Comparison of ENCODE assay signal across 9 mouse cellular contexts in the genomic region with DNA sequence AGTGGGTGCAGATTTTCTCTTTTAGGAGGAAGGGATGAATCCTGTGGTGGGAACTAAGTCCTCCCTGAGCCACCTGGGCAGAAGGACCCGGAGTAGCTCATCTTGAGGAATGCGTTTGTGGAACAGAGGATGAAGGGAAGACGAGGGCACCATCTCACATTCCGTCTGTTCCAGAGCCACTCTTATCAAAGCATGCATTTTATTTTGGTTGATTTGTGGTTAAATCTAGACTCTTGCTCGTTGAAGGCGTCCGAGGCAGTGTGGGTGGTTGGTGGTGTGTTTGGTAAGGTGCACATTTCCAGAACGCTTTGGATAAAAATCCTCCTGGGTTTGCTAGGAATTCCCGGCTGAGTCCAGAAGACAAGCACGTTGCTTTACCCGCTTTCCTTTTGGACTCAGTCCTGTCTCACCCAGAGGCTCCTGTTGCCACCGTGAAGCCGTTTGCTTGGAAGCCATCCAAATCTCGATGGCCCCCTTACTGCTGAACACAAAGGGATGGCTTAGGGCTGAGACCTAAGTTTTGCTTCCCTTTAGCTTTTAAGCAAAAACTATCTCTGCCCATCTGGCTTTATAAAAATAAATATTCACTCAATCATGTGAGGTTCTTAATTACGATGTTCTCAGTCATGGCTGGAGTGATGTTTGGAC. TPM values are rescaled to one million over a fixed set of nuclear protein-coding genes. Genes with fewer than 3 reads are reported as not detected.
A peak's percentile ranks its signal among the peaks of the same experiment; 100 is the strongest.
DNase-seq lines count a peak whose midpoint lies in the region; ATAC-seq and TF ChIP-seq lines count a peak whose summit lies in the region.
"Had no signal": no experiment of that assay in that cellular context is flagged by ENCODE, and none has a peak within 500 bp of the region (broad histone marks: within the 10 kb centered on the region; RNA-seq: fewer than 3 reads in every experiment).

No protein-coding gene starts in this region.

- 0 out of 2 replicates have a peak overlapping the region, but pooled peaks have one; percentile 85 for H3K4me3 ChIP-seq in intestine, embryonic 14.5 days (ENCODE audit: low read depth, low read length)
- no peak overlapping the region for H3K4me3 ChIP-seq in intestine, postnatal 0 days (ENCODE audit: low read depth, low read length)
- H3K4me3 ChIP-seq in cortical plate, adult 2 months (ENCODE audit: insufficient read depth, low read length), result peak overlapping the region; percentile 94
- peak overlapping the region; percentile 93; the same call in 1 of the 2 replicates for H3K4me3 ChIP-seq in forebrain, embryonic 10.5 days
- H3K4me3 ChIP-seq in limb, embryonic 13.5 days, result peak overlapping the region; percentile 91
- H3K4me3 ChIP-seq: erythroblast, embryonic 14.5 days had no signal

- peak; percentile 28; the same call in 1 of the 2 replicates for TF ChIP-seq POLR2A in cortical plate, adult 2 months (IDR thresholded peaks at IDR 0.05; ENCODE audit: extremely low read depth, insufficient read depth, low read length)

- peaks cover 24% of the 10 kb centered on the region for H3K4me1 ChIP-seq in intestine, embryonic 14.5 days (replicated peaks; ENCODE audit: control insufficient read depth, insufficient read depth, low read length)
- H3K4me1 ChIP-seq in intestine, postnatal 0 days (replicated peaks; ENCODE audit: control insufficient read depth, insufficient read depth, low read length), result no peaks in the 10 kb centered on the region
- H3K4me1 ChIP-seq in cortical plate, adult 2 months (ENCODE audit: control insufficient read depth, insufficient read depth, low read length), result peaks cover 4% of the 10 kb centered on the region
- peaks cover 50% of the 10 kb centered on the region for H3K4me1 ChIP-seq in forebrain, embryonic 10.5 days
- peaks cover 46% of the 10 kb centered on the region for H3K4me1 ChIP-seq in limb, embryonic 13.5 days

- peaks cover 15% of the 10 kb centered on the region for H3K36me3 ChIP-seq in intestine, embryonic 14.5 days (ENCODE audit: control insufficient read depth, insufficient read depth, low read length)
- H3K36me3 ChIP-seq in intestine, postnatal 0 days (ENCODE audit: control insufficient read depth, insufficient read depth), result no peaks in the 10 kb centered on the region
- H3K36me3 ChIP-seq in forebrain, embryonic 10.5 days (replicated peaks), result peaks cover 55% of the 10 kb centered on the region
- H3K36me3 ChIP-seq in limb, embryonic 13.5 days, result peaks cover 46% of the 10 kb centered on the region

- no peak overlapping the region for H3K9ac ChIP-seq in intestine, embryonic 14.5 days (ENCODE audit: low read length)
- no peak overlapping the region for H3K9ac ChIP-seq in intestine, postnatal 0 days (ENCODE audit: low read depth, low read length)
- H3K9ac ChIP-seq in limb, embryonic 13.5 days, result peak overlapping the region; percentile 65

- H3K27me3 ChIP-seq in intestine, embryonic 14.5 days (replicated peaks; ENCODE audit: control insufficient read depth, insufficient read depth, low read length), result no peaks in the 10 kb centered on the region
- no peaks in the 10 kb centered on the region for H3K27me3 ChIP-seq in intestine, postnatal 0 days (replicated peaks; ENCODE audit: control insufficient read depth, insufficient read depth, low read length)
- peaks cover 9% of the 10 kb centered on the region for H3K27me3 ChIP-seq in forebrain, embryonic 10.5 days (ENCODE audit: poor library complexity, severe bottlenecking)
- peaks cover 3% of the 10 kb centered on the region for H3K27me3 ChIP-seq in limb, embryonic 13.5 days

- H3K27ac ChIP-seq in intestine, embryonic 14.5 days (ENCODE audit: low read depth), result peak overlapping the region; percentile 11; the same call in 1 of the 2 replicates
- no peak overlapping the region for H3K27ac ChIP-seq in intestine, postnatal 0 days (ENCODE audit: low read depth, low read length)
- no peak overlapping the region for H3K27ac ChIP-seq in cortical plate, adult 2 months (ENCODE audit: insufficient read depth, low read length)
- H3K27ac ChIP-seq in forebrain, embryonic 10.5 days, result peak overlapping the region; percentile 36
- no peak overlapping the region for H3K27ac ChIP-seq in limb, embryonic 13.5 days

- H3K4me2 ChIP-seq in intestine, embryonic 14.5 days (ENCODE audit: low read length), result peak overlapping the region; percentile 67
- H3K4me2 ChIP-seq in intestine, postnatal 0 days (replicated peaks; ENCODE audit: low read depth), result no peak overlapping the region
- peak overlapping the region; percentile 93 for H3K4me2 ChIP-seq in limb, embryonic 13.5 days (replicated peaks)

- no peak for TF ChIP-seq CTCF in intestine, postnatal 0 days (IDR thresholded peaks at IDR 0.05; ENCODE audit: low read depth)
- TF ChIP-seq CTCF in cortical plate, adult 2 months (IDR thresholded peaks at IDR 0.05; ENCODE audit: extremely low read depth, insufficient read depth, low read length), result no peak

- no peaks in the 10 kb centered on the region for H3K9me3 ChIP-seq in intestine, embryonic 14.5 days (ENCODE audit: control insufficient read depth, low read length)
- H3K9me3 ChIP-seq in intestine, postnatal 0 days (ENCODE audit: control insufficient read depth), result no peaks in the 10 kb centered on the region
- H3K9me3 ChIP-seq in forebrain, embryonic 10.5 days, result peaks cover 14% of the 10 kb centered on the region
- peaks cover 7% of the 10 kb centered on the region; the same call in 1 of the 2 replicates for H3K9me3 ChIP-seq in limb, embryonic 13.5 days

- ATAC-seq in intestine, embryonic 14.5 days (replicated peaks; ENCODE audit: low FRiP score, low TSS enrichment, low read depth), result no peak
- no peak for ATAC-seq in intestine, postnatal 0 days
- ATAC-seq in limb, embryonic 13.5 days (ENCODE audit: low FRiP score, low read depth), result no peak

- DNase-seq in intestine, embryonic 14.5 days (ENCODE audit: low spot score), result no peak
- DNase-seq in forebrain, embryonic 10.5 days (ENCODE audit: extremely low spot score, low spot score), result no peak
- DNase-seq in adrenal gland, adult 18-20 months (ENCODE audit: low spot score in 2 of 2), result no peak
- DNase-seq in gastrocnemius, adult 18-20 months (ENCODE audit: low spot score), result no peak
- no peak for DNase-seq in thymus, adult 18-20 months

- WGBS in intestine, embryonic 14.5 days, result 55% methylated on average over 15 of the region's 15 CpGs
- 41% methylated on average over 15 of the region's 15 CpGs for WGBS in intestine, postnatal 0 days
- WGBS in forebrain, embryonic 10.5 days, result 85% methylated on average over 15 of the region's 15 CpGs
- WGBS in limb, embryonic 13.5 days, result 65% methylated on average over 15 of the region's 15 CpGs

RNA-seq across cellular contexts. Expression of a gene that starts 3.4 kb away (rescaled TPM):
- polyA plus RNA-seq in intestine, embryonic 14.5 days (2014; fragmentation: Nextera tagmentation; extraction: Ambion mirVana), result 11.0 and 12.2 TPM in 2 replicates
- polyA plus RNA-seq in intestine, postnatal 0 days (2015; fragmentation: Nextera tagmentation; extraction: Ambion mirVana), result 1.9 and 2.0 TPM in 2 replicates
- polyA plus RNA-seq in cortical plate, adult 2 months (2012; rRNA removed), result 12.1 and 14.5 TPM in 2 replicates
- polyA plus RNA-seq in forebrain, embryonic 10.5 days (2016; fragmentation: Nextera tagmentation; extraction: Ambion mirVana), result 13.7 and 14.9 TPM in 2 replicates
- polyA plus RNA-seq in limb, embryonic 13.5 days (2015; fragmentation: Nextera tagmentation; extraction: Ambion mirVana), result 16.5 and 17.9 TPM in 2 replicates
- total RNA-seq in adrenal gland, adult 18-20 months (2021), result 1 to 10 TPM; 2.8 to 3.7 TPM
- under 1 TPM; 0.17 to 0.32 TPM for total RNA-seq in gastrocnemius, adult 18-20 months (2021)
- polyA plus RNA-seq: erythroblast, embryonic 14.5 days had no signal

Comparison
In these comparisons a context has a peak if more than half of its experiments do, and no peak if none do; other contexts are left out.
1. H3K27ac ChIP-seq: peak in intestine, embryonic 14.5 days (single experiment) and forebrain, embryonic 10.5 days (single experiment); none in intestine, postnatal 0 days (single experiment), cortical plate, adult 2 months (single experiment) and limb, embryonic 13.5 days (single experiment).